Mouse (Mus musculus): ENCODE results near the gene Sirt4.
A peak's percentile ranks its signal among the peaks of the same experiment; 100 is the strongest.
"Not testable (repeated sequence)": the region's sequence is repeated elsewhere in the genome, so short reads cannot be mapped to it uniquely, and the experiment has no call there.

The Sirt4 gene

DNA sequence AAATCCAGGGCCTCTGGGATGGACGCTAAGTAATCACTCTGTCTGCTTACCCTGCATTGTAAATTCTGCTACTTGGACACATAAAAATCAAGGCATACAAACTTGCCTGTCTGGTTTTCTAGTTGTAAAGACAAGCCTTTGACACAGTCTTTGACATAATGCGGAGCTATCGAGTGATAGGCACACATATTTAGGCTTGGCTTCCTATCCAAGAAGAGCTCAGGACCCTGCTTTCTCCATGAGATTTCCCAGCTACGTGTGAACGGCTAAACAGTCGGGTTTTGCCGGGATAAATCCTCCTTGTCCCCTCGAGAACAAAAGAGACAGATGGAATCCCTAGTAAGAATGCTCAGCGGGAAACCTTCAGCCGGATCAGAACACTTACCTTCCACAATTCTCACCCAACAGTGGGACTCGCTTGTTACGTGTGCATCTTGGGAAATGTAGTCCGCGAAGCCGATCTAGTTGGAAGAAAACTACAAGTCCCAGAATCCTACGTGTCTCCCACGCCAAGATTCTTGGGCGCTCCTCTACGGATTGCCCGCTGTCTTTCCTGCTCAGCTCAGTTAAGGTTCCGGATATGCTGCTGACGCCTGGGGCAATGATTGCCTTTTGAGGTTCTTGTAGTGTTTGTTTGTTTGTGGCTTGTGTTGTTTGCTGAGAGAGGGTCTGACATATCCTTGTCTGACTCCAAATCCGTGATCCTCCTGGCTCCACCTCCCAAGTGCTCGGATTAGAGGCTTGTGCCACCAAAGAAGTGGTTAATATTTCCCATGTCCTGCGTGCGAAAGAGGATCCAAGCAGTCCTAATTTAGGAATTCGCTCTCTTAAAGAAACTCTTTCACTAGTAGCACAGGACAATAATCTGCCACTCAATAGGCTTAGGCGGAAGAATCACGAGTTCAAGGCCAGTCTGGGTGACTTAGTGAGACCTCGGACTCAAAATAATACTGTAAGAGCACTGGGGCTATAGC lies at the start of gene Sirt4:
TSS of gene Sirt4 (minus strand) at position 779 of the 974 bp plus-strand sequence.
- peak; percentile 95 for DNase-seq (ENCODE audit: low read depth, low spot score)

DNA sequence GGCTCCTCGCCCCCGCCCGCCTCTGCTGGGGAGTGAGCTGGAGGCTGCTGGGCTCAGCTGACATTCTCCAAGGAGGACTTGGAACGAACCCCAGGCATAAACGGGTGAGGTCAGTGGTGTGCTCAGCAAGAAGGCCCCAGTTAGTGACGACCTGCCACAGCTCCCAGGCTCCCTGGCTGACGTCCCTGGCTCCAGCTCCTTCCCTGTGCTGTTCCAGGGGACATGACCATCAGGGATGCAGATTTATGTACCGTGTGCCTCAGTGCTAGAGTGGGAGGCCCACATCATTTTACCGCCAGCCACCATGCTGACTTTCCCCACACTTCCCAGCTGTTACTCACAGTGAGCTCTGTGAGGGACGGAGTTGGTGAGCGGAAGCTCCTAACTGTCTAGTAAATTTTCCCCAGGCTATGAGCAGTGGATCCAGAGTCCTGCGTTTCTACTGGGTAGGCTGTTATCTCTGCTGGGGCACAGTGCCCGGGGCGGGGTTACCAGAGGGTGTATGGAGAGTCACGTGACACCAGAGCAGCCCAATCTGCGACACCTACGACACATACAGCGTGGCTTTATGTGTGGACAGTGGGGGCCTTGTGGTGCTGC lies 47.2 kb upstream of the Sirt4 start:
- DNase-seq (ENCODE audit: low read depth, low spot score) = no peak

DNA sequence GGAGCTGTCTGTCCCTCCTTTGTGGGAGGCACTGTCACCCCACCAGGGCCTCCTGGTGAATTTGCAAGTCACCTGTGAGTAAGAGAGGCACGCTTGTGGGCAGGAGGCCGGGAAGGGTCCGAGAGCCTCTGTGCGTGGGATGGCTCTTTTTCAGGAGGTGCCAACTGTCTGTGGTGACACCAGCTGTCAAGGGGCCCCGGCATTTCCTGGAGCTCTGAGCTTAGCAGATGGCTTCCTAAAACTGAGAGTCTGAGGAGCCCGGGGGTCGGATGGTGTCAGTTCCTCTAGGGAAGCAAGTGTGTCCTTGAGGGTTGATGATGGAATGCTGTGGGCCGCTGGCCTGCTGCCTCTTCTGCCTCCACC lies 45.9 kb upstream of the Sirt4 start:
- DNase-seq (ENCODE audit: low read depth, low spot score) = no peak

DNA sequence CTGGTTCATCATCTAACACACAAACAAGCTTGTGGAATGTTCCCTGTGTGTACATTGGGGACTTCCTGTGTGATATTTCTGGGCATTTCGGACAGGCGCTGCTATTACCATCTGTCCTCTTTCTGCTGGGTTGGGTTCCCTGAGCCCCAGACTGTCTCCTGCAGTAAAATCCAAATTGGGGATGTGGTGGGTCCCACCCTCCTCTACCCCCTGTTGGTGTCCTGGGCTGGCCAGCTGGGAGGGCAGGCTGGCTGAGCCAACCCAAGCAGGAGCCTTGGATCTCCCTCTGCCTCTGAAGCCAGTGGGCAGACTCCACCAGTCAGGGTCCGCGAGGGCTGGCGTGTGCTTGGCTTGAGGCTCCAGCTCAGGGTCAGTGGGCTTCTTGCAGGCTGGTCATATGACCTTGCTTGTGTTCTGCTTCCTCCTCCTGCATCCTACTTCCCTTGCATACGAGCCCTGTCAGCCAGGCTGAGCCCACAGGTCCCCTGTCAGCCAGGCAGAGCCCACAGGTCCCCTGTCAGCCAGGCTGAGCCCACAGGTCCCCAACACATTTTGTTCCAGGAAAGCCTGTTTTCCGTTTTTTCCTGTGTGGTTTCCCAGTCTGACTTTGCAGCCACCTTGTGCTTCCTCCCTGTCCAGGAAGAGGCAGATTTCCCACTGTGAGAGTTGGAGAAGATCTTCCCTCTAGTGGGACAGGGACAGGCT lies 45.4 kb upstream of the Sirt4 start:
- no peak for DNase-seq (ENCODE audit: low read depth, low spot score)

DNA sequence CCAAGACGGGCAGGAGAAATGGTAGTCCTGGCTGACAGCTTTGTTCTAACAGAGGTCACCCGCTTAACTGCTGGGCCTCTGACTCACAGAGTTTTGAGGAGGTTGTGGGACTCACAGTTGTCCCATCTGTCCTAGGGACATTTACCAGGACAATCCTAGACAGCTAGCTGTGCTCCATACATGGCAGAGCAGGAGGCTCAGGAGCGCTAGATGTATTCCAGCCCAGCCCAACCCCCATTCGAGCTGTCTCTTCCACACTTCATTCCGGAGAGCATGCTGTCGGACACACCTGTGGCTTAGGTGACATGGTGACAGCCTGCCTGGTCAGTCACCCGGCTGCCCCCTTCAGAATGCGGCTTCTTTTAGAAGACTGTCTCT lies 44.8 kb upstream of the Sirt4 start:
- DNase-seq (ENCODE audit: low read depth, low spot score) = no peak

DNA sequence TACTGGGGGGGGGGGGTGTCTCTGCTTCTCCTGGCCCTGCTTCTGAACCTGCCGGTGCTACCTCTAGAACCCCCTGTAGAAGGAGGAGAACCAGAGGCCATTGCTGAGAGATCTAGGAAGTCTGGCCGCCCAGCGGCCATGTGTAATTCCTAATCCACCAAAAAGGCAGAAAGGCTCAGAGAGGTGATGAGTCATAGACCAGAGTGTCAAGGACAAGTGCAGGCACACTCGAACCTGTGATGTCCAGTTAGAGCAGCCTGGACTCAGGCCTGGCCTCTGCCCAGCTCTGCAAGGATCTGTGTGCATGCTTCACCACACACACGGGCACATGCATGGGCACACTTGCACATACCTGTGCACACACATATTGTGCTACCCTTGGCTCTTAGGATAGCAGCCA lies 43.6 kb upstream of the Sirt4 start:
- DNase-seq (ENCODE audit: low read depth, low spot score) = no peak

DNA sequence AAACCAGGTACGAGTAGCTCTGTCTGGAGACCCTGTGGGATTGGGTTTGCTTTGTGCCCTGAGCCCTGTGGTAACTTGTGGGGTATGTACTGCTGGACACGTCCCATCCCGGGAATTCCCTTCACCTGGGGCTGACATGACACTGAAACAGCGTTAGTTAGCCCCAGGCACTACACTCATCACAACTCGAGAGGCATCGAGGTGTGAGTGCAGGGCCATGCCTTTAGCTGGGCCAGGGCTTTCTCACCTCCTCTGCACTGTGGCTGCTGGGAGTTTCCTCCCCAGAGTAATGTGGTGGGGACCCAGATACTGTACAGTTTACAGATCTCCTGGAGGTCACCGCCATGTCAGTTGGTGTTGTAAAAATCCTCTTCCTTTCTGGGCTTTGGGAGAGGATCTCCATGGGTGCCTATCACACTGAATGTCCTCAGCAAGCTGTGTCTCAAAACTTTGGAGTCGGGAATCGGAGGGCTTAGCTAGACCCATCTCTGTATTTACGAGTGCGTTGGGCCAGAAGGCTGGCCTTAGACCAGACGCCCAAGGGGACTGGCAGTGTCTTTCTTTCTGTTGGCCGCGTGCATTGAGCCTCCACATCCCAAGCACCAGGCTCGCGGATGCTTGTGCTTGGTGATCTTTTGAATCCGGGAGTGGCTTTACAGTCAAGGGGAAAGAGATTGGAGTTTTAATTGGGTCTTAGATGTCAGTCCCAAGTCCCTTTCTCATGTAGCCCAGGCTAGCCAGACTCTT lies 42.1 kb upstream of the Sirt4 start:
- no peak for DNase-seq (ENCODE audit: low read depth, low spot score)

DNA sequence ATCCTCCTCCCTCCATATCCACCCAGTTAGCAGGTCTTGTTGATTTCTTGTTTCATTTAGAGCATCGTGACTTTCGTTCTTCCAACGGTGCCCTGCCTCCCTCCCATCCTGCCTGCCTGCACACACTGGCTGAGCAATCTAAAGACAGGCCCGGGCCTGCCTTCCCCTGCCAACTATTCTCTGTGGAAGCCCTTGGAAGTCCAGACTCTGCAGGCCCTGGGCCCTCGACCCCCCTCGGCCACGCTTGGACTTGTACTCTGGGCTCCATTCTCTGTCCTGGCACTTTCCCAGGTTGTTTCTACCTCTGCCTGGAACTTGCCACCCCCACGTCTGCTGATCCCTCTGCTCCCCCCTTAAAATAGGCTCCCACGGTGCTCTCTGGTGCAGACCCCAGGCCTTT lies 41.4 kb upstream of the Sirt4 start:
- DNase-seq (ENCODE audit: low read depth, low spot score) = no peak

DNA sequence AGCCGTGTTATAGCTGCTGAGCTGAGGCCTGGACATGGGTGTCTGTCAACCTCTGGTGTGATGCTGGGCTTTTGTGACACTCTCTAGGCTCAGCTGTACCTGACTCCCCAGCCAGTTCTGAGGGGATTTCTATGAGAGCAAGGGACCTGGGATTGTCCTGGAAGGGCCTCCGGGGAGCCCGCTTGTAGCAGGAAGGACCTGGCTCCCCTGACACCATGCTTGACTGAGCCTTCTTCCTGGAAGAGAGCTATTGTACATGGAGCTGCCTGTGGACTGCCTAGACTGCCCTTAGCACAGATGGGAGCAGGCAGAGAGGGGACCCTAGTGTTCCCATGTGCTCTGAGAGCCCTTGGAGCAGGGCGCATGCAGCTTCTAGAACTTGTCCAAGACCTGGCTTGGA lies 40.9 kb upstream of the Sirt4 start:
- DNase-seq (ENCODE audit: low read depth, low spot score) = no peak

DNA sequence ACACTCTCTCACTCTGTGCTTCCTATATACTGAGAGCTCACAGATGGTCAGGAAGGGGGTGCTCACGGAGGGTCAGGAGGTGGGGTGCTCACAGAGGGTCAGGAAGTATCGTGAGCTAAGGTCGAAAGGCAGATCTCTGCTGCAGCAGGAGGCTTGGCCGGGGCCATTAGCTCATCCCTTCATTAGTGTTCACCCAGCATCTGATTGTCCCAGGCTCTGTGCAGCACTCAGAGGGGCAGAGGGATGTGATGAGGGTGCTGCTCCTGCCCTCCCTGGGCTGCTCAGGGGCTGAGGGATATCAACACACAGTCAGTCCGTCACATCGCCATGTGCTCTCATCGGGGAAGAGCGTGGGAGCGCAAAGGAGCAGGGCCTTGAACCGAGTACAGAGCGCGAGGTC lies 39.9 kb upstream of the Sirt4 start:
- DNase-seq (ENCODE audit: low read depth, low spot score) = no peak

DNA sequence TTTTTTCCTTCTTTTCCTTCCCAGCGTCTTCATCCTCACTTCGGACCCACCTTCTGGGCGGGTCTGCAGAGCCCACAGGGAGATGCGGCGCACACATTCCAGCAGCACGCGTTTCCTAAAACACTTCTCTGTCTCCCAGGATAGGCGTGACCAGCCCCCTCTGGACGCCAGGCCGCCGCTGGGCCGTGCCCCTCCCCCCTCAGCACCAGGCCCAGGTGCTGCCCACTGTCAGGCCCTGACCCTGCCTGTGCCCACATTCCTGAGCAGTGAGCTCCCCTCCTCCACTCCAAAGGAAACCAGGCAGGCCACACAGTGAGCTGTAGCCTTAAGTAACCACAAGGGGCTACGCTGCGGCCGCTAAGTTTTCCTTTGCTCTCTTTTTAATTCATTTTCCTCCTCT lies 39.4 kb upstream of the Sirt4 start:
- DNase-seq (ENCODE audit: low read depth, low spot score) = no peak

DNA sequence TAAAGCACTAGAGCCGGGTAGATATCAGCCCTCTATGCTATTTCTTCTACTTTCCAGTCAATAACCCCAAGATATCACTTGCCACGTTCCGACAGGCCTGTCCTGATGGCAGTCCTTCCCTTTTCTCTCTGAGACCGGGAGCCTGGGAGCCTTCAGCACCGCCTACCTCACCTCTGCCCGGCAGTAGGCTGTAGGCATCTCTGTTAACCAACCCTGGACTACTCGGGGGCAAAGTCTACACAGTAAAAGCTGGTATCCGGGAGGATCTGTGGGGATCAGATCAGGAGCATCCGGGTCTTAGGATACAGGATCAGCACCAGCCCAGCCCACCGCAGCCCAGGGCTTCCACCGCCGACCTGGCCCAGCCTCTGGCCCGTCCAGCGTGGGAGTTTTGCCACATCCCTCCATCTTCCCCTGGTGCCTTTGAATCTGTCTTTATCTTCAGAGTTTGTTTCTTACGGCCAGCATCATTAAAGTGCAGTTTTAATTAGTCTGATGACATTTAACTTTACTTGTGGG lies 38.5 kb upstream of the Sirt4 start:
- no peak for DNase-seq (ENCODE audit: low read depth, low spot score)

DNA sequence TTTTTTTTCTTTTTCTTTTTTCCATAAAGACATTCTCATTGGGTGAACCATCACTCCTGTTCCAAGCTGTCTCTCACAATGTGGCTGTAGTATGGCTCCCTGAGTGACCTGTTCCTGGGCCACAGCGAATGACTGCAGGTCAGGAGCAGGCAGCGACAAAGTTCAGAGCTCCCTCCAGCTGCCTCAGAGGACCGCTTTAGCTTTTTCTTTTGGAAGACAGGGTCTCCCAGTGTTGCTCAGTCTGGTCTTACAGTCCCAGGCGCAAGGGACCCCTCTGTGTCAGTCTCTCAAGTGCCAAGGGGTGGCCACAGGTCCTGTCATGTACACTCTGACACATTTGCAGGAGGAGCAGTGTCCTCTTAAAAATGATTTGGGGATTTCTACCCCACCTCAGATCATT lies 38.0 kb upstream of the Sirt4 start:
- DNase-seq (ENCODE audit: low read depth, low spot score) = no peak

DNA sequence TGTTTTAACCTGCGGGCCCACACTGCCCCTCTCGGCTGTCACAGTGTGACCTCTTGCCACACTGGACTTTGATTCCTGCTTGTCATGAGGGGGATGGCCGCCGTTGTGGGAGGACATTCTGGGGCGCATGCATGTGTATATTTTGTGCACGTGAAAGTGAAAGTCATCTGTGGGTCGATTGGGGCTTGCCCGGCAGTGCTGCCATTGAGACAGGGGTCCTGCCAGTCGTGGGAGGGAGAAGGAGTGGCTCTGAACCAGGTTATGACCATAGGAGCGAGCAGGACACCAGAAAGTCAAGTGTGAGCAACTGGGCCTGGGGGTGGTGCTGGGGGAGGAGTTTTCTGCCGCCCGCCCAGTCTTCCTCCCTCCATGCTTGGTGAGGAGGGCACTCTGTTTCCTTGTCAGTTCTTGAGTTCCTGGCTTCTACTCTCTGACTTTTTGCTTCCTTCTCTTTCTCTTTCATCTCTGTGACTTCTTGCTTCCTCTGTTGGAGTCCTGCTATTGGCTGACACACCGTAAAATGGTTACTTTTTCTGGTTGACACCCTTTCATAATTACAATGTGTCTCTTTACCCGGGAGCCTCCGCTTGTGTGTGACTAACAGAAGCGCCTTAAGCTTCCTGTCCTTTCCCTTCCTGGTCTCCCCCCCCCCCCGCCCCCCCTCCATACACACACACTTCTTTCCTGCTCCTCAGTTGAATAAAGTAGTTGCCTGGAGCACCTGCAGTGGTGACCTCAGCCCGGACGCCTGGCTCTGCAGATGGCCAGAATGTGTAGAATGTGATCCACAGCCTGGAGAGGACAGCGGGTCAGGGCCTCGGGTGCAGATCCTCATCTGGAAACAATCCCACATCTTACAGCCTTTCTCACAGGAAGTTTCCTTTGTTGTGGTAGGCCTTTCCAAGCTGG lies 37.3 kb upstream of the Sirt4 start:
- peak; percentile 55 for DNase-seq (ENCODE audit: low read depth, low spot score)

DNA sequence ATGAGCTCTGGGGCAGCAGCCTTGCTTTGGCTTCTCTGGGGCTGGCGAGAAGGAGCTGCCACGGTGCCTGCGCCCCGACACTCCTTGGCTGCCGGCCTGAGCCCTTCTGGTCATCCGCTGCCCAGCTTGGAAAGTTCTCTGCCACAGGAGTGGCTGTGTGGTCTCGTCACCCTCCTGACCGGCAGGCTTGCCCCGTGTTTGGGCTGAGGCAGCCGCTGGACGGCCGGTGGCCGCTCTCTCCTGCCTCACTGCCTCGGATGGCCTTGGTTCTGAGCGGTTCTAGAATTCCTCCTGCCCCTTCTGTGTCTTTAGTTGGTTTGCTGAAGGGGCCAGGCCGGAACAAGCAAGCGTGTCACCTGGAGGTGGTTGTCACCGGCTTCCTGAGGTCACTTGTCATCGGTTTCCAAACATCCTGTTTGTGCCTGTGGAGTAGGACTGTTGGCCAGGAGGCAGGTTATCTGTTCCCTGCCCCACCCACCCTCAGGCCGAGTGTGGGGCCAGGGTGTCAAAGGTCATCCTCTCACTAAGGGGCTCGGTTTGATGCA lies 35.9 kb upstream of the Sirt4 start:
- no peak for DNase-seq (ENCODE audit: low read depth, low spot score)

DNA sequence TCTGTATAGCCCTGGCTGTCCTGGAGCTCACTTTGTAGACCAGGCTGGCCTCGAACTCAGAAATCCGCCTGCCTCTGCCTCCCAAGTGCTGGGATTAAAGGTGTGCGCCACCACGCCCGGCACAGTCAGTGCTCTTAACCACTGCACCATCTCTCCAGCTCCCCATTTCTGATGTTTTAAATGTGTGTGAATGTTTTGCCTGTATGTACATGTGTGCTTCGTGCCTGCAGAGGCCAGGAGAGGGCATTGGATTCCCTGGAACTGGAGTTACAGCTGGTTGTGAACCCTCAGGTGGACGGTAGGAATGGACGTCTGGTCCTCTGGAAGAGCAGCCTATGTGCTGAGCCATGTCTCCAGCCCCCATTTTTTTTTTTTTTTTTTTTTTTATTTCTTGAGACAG lies 33.7 kb upstream of the Sirt4 start:
- not testable (repeated sequence) for DNase-seq (ENCODE audit: low read depth, low spot score)

DNA sequence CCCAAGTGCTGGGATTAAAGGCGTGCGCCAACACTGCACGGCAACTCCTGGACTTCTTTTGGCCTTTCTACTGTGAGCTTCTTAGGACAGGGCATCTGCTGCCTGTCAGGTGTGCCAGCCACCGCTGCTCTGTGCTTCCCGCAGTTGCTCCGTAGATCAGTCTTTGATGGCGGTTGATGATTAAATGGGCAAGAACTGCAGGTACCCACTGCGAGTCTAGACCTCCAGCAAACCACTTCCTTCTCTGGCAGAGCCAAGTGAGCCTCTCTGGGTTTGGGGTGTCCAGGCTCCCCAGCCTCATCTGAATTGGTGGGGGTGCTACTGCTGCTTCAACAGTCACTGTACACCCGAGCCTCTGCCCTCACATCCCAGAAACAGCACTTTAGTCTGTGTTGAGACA lies 33.0 kb upstream of the Sirt4 start:
- DNase-seq (ENCODE audit: low read depth, low spot score) = no peak

DNA sequence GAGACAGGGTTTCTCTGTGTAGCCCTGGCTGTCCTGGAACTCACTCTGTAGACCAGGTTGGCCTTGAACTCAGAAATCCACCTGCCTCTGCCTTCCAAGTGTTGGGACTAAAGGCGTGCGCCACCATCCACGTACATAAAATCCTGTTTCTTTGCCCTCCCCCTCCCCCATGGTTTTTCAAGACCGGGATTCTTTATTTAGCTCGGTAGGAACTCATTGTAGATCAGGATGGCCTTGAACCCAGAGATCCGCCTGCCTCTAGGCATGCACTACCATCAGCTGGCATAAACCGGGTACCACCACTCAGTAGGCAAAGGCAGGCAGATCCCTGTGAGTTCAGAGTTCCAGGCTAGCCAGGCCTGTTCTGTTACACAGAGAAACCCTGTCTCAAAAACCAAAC lies 32.4 kb upstream of the Sirt4 start:
- DNase-seq (ENCODE audit: low read depth, low spot score) = no peak

DNA sequence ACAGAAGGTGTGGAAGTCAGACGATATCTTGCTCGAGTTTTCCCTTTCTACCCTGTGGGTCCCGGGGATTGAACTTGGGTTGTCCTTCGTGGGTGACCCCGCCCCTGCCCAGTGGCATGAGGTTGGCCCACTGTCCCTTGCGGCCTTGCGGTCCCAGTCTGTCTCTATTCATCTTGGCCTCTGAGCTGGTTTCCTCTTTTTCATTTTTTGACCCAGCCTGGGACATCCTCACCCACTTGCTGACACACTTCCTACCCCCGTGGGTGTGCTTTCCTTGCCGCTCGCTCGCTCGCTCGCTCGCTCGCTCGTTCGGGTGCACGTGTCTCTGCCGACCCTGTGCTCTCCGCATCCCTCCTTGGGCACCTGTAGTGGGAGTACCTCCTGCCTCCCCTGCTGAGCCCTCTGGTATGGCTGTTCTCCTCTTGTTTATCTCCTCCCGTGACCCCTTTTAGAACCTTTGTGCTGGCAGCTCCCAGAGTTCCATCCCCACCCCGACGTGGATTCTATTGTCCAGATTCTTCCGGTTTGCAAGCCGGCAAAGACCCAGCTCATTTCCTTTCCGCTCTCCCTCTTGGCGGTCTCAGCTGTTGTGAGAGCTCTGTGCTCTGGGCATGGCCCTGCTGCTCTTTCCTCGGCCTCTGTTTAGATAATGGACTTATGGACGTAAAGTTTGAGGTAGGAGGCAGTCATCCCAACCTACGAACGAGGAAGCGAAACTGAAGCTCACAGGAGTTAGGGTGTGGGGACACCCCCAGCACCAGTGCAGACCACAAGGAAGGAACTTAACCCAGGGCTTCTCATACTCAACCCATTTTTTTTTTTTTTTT lies 31.8 kb upstream of the Sirt4 start:
- DNase-seq (ENCODE audit: low read depth, low spot score) = peak; percentile 86

Data from A20 (cell line).